Mouse (Mus musculus): Measurements from ENCODE around the gene Plcxd1. TPM values are rescaled to one million over a fixed set of nuclear protein-coding genes. Genes with fewer than 3 reads are reported as not detected.
A peak's percentile ranks its signal among the peaks of the same experiment; 100 is the strongest.
"Not testable (repeated sequence)": the region's sequence is repeated elsewhere in the genome, so short reads cannot be mapped to it uniquely, and the experiment has no call there.

Plcxd1 gene
- under 1 TPM; 0.20 to 0.25 TPM for total RNA-seq (2021)
- long read RNA-seq, experiment 1 = 0 reads
- long read RNA-seq, experiment 2, partial matches to known transcripts = 0 of 1 reads
- long read RNA-seq, experiment 2, other reads (novel, unspliced or antisense) = 1 of 1 reads

- no peak for DNase-seq (ENCODE audit: low spot score in 2 of 2)
Observed at GRCm38 (mm10) chr5:110099656-110100580, at the start of gene Plcxd1. Plcxd1 (plus strand) TSS chr5:110099969.

GRCm38 (mm10) chr5:110057637-110058408 lies 41.9 kb upstream of the Plcxd1 start:
- DNase-seq (ENCODE audit: low spot score in 2 of 2) = peak; percentile 33 to 68

- DNase-seq (ENCODE audit: low spot score in 2 of 2) = not testable (repeated sequence)
Observed at GRCm38 (mm10) chr5:110072413-110072812, 27.4 kb upstream of the Plcxd1 start, which contains the start of gene Gm17655. Gm17655 (minus strand) TSS chr5:110072513.

- no peak for DNase-seq (ENCODE audit: low spot score in 2 of 2)
Observed at GRCm38 (mm10) chr5:110082961-110083360, 16.8 kb upstream of the Plcxd1 start.

- no peak for DNase-seq (ENCODE audit: low spot score in 2 of 2)
Observed at GRCm38 (mm10) chr5:110086161-110086866, 13.5 kb upstream of the Plcxd1 start.

- no peak for DNase-seq (ENCODE audit: low spot score in 2 of 2)
Observed at GRCm38 (mm10) chr5:110091546-110091945, 8.2 kb upstream of the Plcxd1 start.

GRCm38 (mm10) chr5:110094030-110094846 lies 5.5 kb upstream of the Plcxd1 start, which contains the start of gene Gm35315:
Gm35315 (minus strand) TSS chr5:110094420.
- DNase-seq (ENCODE audit: low spot score in 2 of 2) = peak in 1 of 2 experiments; percentile 72

- no peak for DNase-seq (ENCODE audit: low spot score in 2 of 2)
Observed at GRCm38 (mm10) chr5:110094847-110095213, 4.9 kb upstream of the Plcxd1 start.

GRCm38 (mm10) chr5:110098991-110099477 lies 735 bp upstream of the Plcxd1 start:
- no peak for DNase-seq (ENCODE audit: low spot score in 2 of 2)

GRCm38 (mm10) chr5:110100921-110101631 lies 1.3 kb downstream of the Plcxd1 start:
- no peak for DNase-seq (ENCODE audit: low spot score in 2 of 2)

- DNase-seq (ENCODE audit: low spot score in 2 of 2) = no peak
Observed at GRCm38 (mm10) chr5:110101716-110102347, 2.1 kb downstream of the Plcxd1 start.

GRCm38 (mm10) chr5:110102429-110102828 lies 2.7 kb downstream of the Plcxd1 start:
- no peak for DNase-seq (ENCODE audit: low spot score in 2 of 2)

GRCm38 (mm10) chr5:110102853-110103625 lies 3.3 kb downstream of the Plcxd1 start:
- no peak for DNase-seq (ENCODE audit: low spot score in 2 of 2)

- DNase-seq (ENCODE audit: low spot score in 2 of 2) = no peak
Observed at GRCm38 (mm10) chr5:110103901-110104615, 4.3 kb downstream of the Plcxd1 start.

- DNase-seq (ENCODE audit: low spot score in 2 of 2) = no peak
Observed at GRCm38 (mm10) chr5:110104616-110105380, 5.0 kb downstream of the Plcxd1 start.

GRCm38 (mm10) chr5:110106140-110106871 lies 6.5 kb downstream of the Plcxd1 start:
- no peak for DNase-seq (ENCODE audit: low spot score in 2 of 2)

Measured in adrenal gland, postnatal 4 days (tissue).